Mouse (Mus musculus) adrenal gland, postnatal 4 days (tissue): ENCODE measurements around the gene Tnfrsf21. TPM values are rescaled to one million over a fixed set of nuclear protein-coding genes. Genes with fewer than 3 reads are reported as not detected.

Experiments used
- DNase-seq, 2 experiments: peaks; one replicate each; pipeline ENCODE4 v3.0.0; 2021 to 2022; ENCODE audit warnings: low spot score in 2 of 2, mixed read lengths in 2 of 2
- long read RNA-seq, 2 experiments: library from polyadenylated mRNA; stranded (forward); transcript quantifications; one replicate each; pipeline ENCODE4 v2.0.0; 2021
- total RNA-seq, 2 experiments: library from RNA; stranded (reverse); gene quantifications; 2 replicates each; pipeline ENCODE4 v1.2.3; 2021

Gene Tnfrsf21
- 10 to 100 TPM; 11.0 to 19.9 TPM for total RNA-seq
- long read RNA-seq, experiment 1, transcript Tnfrsf21-201 (6 exons, 3,627 nt) = major isoform, 9 of 10 reads
- long read RNA-seq, experiment 1, partial matches to known transcripts = 1 of 10 reads
- long read RNA-seq, experiment 1, other reads (novel, unspliced or antisense) = 0 of 10 reads
- long read RNA-seq, experiment 2, transcript Tnfrsf21-201 (6 exons, 3,627 nt) = major isoform, 16 of 20 reads
- long read RNA-seq, experiment 2, partial matches to known transcripts = 3 of 20 reads
- long read RNA-seq, experiment 2, other reads (novel, unspliced or antisense) = 0 of 20 reads

DNA sequence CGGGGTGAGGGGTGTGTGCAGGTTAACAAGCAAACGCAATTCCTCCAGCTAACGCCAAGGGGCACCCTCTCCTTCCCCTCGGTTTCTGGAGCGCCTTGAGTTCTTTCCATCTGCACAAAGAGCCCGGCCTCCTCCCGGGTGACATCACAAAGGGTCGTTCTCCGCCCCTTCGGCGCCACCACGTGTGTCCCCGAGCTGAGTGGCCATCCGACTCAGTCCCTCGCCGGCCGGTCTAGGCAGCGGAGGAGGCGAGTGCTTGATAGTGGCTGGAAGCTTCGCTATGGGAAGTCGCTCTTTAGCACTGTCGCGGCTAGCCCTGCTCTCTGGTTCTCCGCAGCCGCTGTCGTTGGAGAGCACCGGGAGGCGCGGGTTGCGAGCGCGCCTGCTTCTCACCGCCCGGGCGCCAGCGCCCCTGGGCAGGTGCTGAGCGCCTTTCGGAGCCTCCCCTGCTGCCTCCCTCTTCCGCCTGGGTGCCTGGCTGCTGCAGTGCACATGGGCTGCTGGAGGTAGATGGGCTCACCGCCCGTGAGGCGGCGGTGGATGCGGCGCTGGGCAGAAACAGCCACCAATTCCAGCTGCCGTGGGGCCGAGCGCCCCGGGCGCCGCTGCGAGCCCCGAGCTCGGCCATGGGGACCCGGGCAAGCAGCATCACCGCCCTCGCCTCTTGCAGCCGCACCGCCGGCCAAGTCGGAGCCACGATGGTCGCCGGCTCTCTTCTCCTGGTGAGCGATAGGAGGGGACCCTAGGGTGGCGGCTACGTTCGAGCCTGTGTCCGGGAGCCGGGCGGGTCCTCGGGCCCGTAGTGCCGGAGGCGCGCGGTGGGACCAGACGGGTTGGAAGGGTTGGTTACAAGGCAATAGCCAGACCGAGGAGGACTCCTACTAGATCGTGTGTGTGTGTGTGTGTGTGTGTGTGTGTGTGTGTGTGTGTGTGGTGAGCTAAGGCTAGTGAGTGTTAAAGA is at the start of gene Tnfrsf21:
Gene Tnfrsf21 (plus strand): TSS at position 185 of the 961 bp plus-strand sequence.
- peak; percentile 40 to 60 for DNase-seq

DNA sequence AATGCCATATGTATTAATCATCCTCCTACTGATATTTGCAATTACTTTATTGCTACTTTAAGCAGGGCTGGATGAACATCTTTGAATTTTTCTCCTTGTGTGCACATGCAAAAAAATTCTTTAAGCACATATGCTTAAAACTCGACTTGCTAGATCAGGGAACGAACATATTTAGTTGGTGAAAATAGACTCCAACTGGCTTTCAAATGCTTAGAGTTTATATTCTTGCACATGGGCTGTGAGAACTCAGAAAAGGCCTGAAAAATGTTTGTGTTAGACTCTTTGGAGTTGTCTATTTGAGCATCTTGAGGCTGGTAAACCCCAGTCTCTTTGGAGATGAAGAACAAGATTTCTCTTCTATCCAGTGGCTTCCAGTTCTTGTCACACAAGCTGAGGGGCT is 48.2 kb upstream of the Tnfrsf21 start:
- no peak for DNase-seq

DNA sequence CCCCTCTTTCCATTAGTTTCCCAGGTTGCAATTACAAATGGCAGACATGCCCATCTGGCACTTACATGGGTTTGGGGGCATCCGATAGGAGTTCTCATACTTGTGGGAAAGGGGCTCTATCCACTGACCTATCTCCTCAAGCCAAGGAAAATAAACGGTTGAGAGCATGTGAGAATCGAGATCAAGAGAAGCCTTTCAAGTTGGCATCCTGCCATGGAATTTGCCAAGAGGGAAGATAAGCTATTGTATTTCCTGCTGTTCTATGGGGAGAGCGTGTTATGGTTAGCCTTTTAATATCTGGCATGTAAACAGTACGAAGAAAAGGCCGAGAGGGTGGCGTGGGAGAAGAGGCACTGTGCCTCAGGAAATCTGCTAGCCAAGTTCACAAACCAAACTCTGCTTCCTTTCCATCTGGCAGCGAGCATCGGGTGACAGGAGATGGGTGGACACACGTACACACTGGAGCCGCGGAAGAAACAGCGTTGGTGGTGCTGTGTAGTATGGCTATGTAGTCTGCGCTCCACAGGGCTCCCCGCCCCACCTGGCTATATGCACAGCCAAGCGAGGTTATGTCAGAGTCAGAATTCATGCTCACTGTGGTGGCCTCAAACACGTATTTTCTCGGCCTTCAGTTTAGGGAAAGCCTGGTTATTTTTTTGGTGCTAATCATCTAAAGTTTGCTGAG is 40.9 kb upstream of the Tnfrsf21 start:
- DNase-seq = no peak

DNA sequence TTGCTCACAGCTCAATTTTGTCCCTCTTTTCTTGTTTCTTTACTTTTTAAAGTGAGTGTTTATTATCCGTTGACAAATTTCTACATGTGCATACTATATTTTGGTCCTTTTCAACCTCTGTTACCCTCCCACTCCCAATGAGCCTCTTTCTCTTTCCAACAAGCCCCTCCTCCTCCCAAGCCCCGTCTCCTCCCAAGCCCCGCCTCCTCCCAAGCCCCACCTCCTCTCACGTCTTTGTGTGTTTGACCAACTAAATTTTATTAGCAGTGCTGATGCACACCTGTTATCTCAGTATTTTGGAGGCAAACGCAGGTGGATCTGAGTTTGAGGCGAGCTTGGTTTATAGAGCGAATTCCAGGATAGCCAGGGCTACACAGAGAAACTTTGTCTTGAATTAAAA is 38.6 kb upstream of the Tnfrsf21 start:
- no peak for DNase-seq

DNA sequence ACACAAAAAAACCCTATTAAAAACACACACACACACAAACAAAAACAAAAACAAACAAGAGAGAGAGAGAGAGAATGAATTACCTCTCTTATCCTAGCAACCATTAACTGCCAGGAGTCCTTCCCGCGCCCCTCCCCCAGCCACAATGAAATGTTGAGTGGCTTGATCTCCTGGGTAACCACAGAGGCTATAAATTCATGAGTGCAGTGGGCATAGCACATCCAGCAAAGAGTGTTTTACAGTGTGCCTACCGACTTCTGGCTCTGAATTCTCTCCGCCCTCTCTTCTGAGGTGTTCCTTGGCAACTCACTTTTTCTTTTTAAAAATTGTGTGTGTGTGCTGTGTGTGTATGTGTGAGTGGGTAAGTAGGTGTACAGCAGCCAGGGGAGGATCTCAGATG is 38.0 kb upstream of the Tnfrsf21 start:
- no peak for DNase-seq

DNA sequence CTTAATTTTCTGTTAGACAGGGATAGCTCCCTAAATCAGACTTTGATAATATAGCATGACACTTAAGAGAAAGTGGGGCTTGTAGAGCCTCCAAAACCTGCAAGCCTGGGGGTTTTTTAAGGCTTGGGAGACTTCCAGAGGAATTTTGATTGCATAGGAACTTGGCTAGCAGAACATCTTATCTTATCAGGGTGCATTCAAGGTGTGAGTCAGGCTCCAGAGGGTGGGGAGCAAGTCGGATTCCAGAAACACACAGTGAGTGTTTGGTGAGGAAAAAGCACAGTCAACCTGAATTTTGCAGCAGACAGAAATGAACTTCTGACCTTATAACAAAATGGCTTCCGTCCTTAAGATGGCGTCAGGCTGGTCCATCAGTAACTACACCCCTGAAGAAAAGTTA is 34.5 kb upstream of the Tnfrsf21 start:
- no peak for DNase-seq

DNA sequence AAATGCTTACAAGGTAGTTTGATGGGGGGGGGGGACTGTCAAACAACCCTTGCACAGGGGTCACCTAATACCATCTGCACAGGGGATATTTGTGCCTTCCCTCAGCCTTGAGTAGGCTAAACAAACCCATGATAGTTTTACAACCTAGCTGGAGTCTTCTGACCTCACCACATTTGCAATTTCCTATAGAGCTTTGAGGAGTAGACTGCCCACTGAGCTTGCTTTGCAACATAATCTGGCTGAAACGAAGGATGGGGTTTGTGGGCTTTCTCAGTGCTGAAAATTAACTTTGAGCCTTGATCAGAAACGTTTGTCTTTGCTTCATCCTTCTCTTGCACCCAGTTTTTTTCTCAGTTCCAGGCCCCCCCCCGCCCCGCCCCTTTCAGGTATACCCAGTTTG is 33.8 kb upstream of the Tnfrsf21 start:
- no peak for DNase-seq

DNA sequence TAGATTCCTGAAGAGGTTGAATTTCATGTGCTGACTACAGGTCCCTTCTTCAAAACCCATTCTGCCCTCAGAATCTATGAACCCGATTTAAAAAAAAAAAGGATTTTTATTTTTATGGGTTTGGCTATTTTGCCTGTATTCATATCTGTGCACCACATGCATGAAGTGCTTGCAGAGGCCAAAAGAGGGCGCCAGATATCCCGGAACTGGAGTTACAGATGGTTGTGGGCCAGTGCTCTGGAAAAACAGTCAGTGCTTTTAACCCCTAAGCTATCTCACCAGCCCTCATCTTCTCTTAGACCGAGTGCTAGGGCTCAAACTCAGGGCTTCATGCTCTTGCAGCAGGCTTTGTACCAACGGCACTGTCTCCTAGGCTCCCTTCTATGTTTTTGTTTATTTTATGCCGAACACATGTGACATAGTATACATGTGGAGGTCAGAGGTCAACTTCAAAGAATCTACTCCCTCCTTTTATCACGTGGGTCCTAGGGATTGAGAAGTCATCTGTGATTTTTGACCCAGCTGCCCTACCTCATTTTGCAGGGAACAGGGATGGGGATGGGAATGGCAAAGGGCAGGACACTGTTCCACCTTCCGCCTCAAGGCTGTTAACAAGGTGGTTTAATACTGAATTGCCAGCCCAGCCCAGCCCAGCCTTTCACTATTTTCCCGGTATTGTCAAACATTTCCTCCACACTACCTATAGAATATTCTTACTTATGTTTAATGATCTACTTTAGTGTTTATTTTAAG is 30.3 kb upstream of the Tnfrsf21 start:
- no peak for DNase-seq

DNA sequence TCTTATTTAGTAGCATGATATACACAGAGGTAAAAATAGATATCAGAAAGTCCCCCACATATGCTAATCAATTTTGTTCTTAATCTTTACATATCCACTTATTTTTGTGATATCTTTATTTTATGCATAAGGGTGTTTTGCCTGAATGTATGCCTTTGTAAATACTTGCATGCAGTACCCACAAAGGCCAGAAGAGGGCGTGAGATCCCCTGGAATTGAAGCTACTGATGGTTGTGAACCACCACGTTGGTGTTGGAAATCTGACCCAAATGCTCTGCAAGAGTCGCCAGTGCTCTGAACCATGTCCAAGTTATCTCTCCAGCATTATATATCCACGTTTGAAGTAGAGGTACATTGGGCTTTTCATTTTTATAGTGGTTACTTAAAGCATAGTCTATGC is 28.7 kb upstream of the Tnfrsf21 start:
- no peak for DNase-seq

DNA sequence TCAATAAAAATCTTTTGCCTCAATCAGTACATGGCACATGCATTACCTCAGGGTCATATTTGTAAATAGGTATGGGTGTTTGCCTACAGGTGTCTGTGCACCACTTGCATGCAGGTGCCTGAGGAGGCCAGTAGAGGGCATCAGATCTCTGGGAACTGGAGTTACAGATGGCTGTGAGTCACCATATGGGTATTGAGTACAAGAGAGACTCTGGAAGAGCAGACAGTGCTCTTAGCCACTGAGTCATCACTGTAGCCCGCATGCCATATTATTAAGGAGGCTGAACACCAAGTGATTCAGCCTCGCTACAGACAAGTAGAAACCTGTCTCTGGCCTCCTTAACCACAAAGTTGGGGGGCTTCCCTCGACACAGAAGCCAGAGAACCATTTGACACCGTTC is 26.4 kb upstream of the Tnfrsf21 start:
- no peak for DNase-seq

DNA sequence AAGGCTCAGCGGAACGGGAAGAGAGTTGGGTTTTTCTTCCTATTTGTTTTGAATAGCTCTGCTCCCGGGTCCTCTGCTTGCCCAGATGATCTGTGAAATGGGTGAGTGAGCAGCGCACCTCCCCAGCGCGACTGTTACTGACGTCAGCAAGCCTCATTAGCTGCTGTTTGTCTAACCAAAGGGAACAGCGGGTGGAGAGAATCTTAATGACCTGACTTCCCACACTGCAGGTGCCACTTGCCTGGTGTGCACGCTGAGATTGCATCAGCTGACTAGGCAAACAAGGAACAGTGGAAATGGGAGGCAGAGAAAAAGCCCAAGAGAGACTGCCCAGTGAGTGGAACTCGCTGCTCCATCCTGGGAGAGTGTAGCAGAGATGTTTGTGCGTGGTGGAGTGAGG is 25.2 kb upstream of the Tnfrsf21 start:
- DNase-seq = no peak

DNA sequence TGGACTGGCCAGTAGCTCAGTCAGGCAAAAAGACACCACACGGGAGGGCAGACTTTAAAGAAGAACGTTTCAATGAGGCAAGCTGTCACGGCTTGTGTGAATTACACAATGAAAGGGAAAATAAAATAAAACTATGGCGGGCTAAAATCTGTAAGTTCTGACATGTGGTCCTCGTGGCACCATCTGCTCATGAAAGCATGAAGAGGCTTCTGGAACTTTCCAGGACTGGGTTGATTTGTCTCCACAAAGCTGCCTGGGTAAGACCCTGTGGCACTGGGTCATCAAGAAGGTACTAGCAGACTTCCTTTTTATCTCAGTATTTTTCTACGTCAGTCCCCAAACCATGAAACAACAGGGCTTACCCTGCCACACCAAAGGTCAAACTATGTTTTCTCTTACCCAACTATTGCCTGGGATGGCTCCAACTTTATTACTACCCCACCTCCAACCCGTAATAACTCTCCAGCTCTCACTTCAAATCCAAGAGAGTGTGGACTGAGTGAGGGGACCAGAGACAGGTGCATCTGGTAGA is 16.8 kb upstream of the Tnfrsf21 start:
- no peak for DNase-seq

DNA sequence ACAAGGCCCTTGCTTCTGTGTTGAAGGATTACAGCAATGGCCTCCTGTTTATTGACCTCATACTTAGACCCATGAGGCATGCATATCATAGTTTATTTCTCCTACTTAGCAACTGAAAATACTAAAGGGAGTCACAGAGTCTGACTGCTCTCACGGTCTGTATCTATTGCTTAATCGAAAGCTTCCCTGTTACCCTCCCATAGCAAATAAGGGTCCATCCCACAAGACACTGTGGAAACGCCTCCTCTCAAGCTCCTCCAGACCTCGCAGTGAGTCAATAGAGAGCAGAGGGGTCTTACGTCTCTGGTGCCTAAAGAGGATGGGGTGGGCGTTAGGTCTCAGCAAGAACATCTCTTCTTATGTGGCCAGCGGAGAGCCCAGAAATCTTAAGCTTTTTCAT is 15.8 kb upstream of the Tnfrsf21 start:
- no peak for DNase-seq

DNA sequence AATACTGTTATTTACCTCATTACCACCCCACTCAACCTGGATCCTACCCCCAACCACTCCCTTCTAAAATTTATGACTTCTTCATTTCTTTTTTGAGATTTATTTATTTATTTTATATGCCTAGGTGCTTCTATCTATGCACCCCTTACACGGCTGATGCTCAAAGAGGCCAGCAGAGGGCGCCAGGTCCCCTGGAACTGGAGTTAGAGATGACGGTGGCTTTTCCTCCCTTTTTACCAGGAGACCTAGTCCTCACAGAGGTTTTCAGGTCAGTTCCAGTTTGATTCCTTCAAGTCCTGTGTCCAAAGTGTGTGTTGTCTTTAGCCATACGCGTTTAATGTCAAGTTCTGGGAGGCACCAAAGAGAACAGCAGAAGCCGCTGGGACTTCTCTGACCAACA is 3.6 kb upstream of the Tnfrsf21 start:
- peak in 1 of 2 experiments; percentile 20 for DNase-seq

DNA sequence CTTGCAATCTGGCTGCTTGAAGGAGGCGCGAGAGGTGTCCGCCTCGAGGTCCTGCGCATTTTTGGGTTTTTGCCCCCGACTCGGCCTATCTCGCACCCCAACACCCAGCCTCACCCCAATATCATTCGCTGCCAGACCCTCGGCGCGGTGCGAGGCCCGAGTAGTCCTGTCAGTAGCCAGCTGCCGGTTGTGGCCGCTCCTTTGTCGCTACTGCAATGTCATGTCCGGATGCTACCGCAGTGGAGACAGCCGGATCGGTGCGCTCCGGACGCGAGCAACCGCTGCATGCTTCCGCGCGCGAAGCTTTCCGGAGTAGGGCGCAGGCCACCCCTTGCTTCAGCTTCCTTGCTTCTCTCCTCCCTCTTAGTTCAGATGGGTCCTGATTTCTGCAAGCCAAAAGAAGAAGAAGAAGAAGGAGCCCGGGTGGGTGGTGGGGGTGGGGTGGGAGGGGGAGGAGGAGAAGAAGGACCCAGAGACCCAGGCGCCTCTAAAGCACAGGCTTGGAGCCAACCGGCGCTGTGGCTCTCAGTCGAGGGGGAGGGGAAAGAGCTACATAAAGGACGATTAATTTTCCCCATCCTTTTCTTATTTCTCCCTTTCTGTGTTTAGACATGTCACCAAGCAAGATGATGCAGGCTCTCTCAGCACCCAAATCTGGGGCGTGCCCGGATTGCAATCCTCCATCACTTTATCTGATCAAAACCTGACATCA is 1.1 kb downstream of the Tnfrsf21 start:
- no peak for DNase-seq

DNA sequence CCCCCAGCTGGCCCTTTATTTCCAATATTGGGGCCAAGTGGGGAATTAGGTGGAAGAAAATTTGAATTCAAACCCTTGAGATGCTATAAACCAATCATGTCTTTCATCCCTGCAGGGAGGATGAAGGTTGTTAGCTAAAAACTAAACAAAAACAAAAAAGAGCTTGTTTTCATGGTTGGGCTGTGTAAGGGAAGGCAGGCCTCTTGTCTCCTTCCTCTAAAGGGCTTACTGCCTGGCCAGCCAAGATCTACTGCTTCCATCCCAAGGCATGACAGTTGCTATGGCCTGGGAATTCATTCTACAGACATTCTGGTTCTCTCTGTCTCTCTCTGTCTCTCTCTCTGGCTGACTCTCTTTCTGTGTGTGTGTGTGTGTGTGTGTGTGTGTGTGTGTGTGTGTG is 1.7 kb downstream of the Tnfrsf21 start:
- DNase-seq = no peak

DNA sequence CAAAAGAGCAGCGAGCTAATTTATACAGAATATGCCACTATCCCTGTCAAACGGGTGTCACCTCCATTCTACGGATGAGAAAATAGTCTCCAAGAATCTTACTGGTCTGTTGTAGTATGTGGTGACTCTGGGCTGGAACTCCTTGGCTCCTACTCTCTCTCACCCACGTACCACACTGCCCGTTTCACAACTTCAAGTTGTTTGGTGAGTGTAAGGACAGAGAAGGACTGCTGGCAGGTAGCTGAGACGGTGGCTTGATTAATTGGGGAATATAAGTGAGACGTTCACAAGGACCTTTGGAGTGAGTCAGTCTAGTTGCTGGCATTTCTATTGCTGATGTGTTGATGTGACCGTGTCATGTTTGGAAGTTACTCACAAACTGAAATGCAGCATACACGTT is 3.3 kb downstream of the Tnfrsf21 start:
- no peak for DNase-seq

DNA sequence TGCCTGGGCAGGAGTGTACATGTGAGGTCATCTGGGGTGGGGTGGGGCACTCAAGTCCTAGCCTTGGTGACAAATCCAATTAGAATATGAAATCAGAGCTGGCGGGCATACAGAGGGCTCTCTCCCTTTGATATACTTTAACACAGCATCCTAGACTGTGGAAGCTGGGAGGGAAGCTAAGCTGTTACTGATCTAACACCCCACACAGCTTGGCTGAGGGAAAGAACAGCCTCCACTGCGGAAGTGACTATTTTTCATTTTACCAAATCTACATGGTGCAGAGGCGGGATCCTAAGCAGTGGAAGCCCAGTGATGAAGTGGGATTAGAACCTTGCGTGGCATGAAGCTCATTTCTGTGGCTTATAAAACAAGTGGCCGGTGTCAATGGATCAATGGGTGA is 4.7 kb downstream of the Tnfrsf21 start:
- no peak for DNase-seq

DNA sequence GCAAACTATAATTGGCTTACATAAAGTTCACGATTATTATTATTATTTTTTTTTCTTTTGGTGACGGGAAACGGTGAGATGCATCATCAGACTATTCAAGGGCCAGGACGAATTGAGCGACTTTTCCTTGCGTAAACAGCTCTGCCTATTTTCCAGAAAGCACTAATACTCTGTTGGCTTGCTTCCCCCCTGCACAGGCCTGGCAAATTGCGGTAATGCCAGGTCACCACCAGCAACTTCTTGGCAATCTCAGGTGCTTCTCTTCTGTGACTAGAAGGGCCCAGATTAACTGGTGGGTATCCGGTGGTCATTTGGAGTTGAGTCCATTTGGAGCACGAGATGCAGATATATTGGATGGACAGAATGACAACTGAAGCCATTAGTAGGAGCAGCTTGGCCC is 5.7 kb downstream of the Tnfrsf21 start:
- DNase-seq = no peak

DNA sequence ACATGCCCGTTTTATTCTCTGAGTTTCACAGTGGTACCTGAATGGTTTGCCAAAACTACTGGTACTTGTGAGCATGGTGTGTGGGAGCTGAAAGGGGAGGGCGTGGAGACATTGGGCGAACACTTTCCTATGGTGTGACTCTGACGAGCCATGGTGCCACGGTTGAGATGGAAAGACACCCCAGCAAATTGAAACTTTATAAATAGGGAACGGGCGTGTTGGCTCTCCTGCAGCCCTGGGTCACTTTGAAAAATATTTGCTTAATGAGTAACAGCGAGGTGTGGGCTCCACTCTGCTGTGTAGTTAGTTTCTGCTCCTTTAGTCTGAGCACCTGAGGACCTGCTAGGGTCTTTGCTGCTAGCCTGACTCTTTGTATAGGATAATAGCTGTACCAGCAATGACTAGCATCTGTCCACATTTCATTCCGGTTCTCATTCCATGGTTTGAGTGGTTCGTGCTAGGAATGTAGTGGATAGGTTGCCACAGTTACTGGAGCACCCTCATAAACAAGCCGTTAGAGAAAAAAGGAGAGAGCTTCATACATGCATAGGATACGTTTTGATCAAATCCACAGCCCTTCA is 7.4 kb downstream of the Tnfrsf21 start:
- no peak for DNase-seq
